Mouse (Mus musculus) heart, adult 18-20 months (tissue): ENCODE data around the gene Aicda. TPM values are rescaled to one million over a fixed set of nuclear protein-coding genes. Genes with fewer than 3 reads are reported as not detected.

Experiments used
- DNase-seq, 2 experiments: peaks; one replicate each; pipeline ENCODE4 v3.0.0; 2021 to 2022; ENCODE audit warnings: mixed read lengths in 1 of 2
- total RNA-seq, 2 experiments: library from RNA; stranded (reverse); gene quantifications; 2 replicates each; pipeline ENCODE4 v1.2.3; 2021

Aicda gene
- total RNA-seq, 2 experiments from 2014 or later, result not detected

DNA sequence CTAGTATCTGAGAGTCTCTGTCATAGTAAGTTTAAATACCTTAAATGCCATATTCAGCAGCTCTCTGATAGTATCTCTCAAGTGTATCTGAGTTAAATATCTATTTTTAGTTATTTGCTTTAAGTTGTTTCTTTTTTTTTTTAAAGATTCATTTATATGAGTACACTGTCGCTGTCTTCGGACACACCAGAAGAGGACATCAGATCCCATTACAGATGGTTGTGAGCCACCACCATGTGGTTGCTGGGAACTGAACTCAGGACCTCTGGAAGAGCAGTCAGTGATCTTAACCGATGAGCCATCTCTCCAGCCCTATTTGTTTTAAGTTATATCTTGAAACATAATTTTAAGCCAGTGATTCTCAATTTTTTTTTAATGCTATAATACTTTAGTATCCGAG is 47.4 kb downstream of the Aicda start:
- no peak for DNase-seq

DNA sequence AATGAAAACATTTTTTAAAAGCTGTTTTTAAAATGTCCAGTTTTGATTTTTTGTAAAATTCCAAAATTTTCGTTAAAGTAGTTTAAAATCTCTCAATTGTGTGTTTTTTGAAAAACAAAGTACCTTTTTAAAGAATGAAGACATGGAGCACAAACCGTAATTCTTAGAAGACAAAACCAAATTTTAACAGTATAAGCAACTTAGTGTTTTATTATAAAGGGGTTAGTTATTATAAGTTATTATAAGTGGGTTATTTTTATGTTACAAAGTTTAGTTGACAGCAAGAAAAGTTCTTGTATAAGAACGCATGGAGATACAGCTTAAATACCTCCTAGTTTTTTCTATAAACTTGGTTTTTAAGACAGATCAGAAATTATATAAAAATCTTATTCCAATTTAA is 48.0 kb downstream of the Aicda start:
- DNase-seq, result no peak

DNA sequence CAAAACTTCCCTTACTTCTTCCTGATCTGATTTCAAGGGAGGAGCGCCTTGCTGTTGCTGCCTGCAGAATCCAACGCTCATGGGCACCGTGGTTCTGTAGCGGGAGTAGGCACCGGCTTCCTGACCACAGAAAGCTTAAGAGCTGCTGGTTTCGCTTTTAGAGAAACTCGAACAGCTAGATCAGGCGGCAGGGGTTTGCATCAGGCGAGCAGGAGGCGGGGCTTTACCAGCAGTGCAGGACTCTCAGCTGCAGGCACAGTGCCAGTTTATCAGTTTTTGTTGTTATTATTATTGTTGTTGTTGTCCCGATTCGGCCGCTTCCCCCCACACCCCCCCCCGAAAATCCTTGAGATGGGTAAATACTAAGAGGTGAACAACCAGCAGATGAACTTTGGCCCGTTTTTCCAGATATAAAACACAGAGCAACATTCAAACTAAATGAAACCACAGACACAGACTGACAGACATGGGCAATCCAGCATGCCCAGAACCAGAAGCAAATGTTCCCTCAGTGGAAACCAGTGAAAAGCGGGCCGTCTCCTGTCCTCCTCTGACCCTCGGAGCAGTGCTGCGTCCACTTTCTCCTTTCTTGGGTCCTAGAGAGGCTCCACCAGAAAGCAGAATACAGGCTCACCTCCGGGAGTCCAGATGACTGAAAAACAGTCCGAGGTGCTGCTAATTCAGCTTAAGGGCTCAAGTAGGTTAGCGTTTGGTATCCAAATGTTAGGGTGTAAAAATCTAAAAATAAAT is 48.8 kb downstream of the Aicda start, which contains the start of gene Apobec1:
Gene Apobec1 (minus strand): TSS at position 203 of the 750 bp plus-strand sequence.
- DNase-seq, result peak; percentile 86 to 93

DNA sequence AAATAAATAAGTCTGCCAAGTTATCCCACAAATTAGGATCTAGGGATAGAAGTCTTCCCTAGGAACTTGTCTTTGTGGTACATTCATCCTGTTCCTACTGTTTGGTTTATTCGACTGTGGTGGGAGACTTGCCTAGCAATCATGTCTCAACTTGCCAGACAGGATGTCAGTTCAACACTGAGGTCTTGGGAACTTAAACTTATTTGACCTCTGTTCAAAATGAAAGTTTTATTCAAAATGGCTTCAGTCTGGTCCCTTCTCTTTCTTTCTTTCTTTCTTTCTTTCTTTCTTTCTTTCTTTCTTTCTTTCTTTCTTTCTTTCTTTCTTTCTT is 49.4 kb downstream of the Aicda start:
- DNase-seq, result peak in 1 of 2 experiments; percentile 29

DNA sequence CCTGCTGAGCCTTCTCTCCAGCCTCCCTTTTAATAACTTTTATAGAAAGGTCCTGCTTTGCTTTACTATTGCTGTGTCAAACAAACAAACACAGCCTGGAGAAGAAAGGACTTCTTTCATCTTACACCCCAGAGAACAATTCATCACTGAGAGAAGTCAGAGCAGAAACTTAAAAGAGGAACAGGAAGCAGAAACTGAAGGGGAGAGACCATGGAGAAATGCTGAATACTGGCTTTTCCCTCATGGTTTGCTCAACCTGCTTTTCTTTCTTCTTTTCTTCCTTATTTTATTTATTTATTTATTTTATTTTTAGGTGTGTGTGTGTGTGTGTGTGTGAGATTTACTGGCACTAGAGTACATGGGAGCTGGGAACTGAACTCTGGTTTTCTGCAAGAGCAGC is 50.7 kb downstream of the Aicda start:
- DNase-seq, result peak in 1 of 2 experiments; percentile 16

DNA sequence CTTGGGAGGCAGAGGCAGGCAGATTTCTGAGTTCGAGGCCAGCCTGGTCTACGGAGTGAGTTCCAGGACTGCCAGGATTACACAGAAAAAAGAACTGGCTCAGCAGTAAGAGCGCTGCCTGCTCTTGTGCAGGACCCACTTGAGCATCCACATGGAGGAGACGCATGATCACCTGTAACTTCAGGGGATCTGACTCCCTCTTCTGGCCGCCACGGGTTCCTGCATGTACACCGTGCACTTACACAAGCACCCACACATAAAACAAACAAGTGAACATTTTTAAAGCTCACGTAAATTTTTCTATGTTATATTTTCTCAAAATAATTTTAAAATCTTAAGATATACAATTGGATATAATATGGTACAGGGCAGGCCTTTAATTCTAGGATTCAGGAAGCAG is 51.9 kb downstream of the Aicda start:
- DNase-seq, result no peak

DNA sequence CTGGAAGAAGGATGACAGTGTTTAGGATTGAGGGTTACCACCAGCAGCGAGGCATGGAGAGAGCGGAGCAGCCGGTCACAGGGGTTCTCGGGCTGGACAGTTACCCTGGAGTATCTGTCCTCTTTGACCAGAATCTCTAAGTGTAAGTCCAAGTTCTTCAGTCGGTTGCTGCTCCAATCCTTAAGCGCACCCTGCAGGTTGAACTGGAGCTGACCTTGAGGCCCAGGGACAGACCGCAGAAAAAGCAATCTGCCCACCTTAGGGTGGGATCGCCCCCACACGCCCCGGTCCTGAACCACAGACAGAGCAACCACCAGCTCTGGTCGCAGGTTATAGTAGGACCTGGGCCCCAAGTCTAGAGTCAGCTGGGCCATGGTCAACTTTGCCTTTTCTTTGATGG is 53.1 kb downstream of the Aicda start:
- no peak for DNase-seq

DNA sequence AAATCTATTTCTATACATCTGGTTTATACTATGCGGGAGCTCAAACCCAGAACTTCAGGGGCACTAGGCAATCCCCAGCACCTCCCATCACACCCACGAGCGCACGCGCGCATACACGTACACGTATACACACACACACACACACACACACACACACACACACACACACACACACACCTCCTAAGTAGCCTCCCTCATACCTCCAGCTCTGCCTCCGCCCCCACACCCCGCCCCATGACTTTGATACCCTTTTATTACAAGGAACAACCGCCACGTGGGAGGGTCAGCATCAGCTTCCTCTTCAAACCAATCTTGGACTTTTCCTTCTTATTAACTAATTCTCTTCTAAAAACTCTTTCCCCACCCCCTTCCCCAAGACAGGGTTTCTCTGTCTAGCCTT is 54.1 kb downstream of the Aicda start:
- DNase-seq, result no peak

DNA sequence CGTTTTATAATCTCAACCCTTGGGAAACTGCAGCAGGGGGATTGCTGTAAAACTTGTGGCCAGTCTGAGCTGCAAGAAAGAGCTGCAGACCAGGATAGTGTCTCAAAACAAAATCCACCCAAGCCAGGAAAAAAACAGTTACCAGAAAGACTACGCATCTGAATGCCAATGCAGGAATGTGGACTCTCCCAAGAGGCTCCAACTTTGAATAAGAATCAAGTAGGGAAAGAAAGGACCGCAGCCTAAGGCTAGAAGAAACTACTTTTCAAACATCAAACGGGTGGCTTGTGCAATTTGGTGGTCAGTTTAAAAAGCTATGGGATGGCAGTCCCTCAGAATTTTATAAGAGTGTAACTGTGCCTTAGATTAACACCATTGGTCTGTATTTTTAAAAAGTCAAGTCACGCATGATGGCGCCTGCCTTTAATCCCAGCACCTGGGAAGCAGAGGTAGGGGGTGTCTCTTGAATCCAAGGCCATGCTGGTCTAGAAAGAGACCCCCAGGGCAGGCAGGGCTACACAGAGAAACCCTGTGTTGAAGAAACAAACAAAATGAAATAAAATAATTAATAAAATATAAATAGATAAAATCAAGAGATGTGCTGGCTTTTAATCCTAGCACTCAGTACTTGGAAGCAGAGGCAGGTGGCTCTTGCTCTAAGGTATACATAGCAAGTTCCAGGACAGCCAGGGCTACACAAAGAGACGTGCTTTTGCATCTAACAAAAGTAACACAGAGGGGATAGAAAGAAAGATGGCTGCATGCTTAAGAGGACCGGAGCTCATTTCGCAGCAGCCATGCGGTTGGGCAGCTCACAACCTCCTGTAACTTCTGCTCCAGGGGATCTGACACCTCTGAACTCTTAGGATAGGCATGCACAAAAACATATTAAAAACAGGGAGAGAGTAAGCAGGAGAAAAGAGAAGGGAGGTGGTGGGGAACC is 55.1 kb downstream of the Aicda start:
- no peak for DNase-seq

DNA sequence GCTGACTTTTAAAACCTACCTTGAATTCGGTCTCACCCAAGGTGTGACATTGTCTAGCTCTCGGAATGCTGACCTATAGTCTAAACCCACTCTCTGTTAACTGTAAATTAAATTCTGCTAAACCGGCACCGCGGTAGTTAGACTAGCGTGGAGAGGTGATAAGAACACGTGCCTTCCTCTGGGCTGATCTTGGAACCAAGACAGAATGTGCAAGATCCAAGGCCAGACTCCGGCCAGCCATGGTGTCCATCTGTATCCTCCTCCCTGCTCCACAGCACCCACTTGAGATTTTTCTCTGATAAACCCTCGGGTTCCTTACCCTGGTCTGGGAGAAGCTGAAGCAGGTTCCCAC is 55.8 kb downstream of the Aicda start:
- DNase-seq, result no peak

DNA sequence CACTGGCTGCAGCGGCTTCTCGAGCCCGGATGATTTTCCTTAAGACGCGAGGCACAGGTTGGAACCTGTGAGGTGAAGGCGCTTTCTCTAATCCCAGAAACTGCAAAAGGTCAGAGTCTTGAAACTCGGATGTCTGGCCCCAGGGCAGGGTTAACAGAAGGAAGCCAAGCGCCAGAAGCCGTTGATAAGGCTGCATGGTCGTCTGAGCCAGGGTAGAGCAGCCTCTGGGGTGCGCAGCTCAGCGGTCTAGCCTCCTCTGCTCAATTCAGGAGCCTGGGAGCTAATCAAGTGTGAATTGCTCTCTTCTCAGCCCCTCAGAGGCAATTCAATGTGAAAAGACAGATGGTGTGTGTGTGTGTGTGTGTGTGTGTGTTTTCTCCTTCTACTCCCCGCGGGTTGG is 56.2 kb downstream of the Aicda start, which contains the start of gene Gdf3:
Gene Gdf3 (minus strand): TSS at position 317 of the 400 bp plus-strand sequence.
- no peak for DNase-seq

DNA sequence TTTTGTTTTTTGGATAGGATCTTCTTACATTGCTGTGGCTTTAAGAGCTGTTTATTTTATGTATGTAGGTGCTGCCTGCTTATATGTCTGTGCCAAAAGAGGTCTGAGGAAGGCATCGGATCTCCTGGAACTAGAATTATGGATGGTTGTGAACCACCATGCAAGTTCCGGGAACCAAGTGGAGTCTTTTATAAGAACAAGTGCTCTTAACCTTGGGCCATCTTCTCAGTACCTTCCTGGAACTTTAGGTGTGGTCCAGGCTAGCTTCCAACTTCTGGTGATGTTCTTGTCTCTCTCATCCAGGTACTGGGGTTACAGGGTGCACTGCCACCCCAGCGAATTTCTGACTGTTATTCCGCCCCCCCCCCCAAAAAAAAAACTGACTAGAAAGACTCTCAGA is 58.8 kb downstream of the Aicda start:
- DNase-seq, result no peak

Other genes starting within 250 kb of the Aicda start
- 10 to 100 TPM; 42.5 to 45.6 TPM for gene M6pr, start 245.1 kb upstream of the Aicda start, total RNA-seq
- 10 to 100 TPM; 17.8 to 18.6 TPM for gene Phc1, start 213.2 kb upstream of the Aicda start, total RNA-seq
- under 1 TPM in 1 of 2 experiments, not detected in 1; 0.33 TPM for gene Rimklb, start 55.0 kb upstream of the Aicda start, total RNA-seq
- gene Mfap5, start 48.0 kb upstream of the Aicda start, total RNA-seq, result 10 to 100 TPM; 18.1 to 19.6 TPM
- 1 to 10 TPM; 4.5 to 5.1 TPM for gene Apobec1, start 48.6 kb downstream of the Aicda start, total RNA-seq
- gene Gdf3, start 56.3 kb downstream of the Aicda start, total RNA-seq, result not detected
- not detected for gene Dppa3, start 72.6 kb downstream of the Aicda start, total RNA-seq
- not detected for gene Nanog, start 153.7 kb downstream of the Aicda start, total RNA-seq
- 1 to 10 TPM; 2.7 to 3.5 TPM for gene Slc2a3, start 247.8 kb downstream of the Aicda start, total RNA-seq